Mouse (Mus musculus) heart, adult 9 months (tissue): ENCODE measurements around the gene Gap43.
"Not testable (repeated sequence)": the region's sequence is repeated elsewhere in the genome, so short reads cannot be mapped to it uniquely, and the experiment has no call there.

Source experiments
- DNase-seq, 2 experiments: peaks; one replicate each; pipeline ENCODE4 v3.0.0; 2022; ENCODE audit warnings: low spot score in 2 of 2

Gap43 gene

GRCm38 (mm10) chr16:42294481-42294880, 46.0 kb downstream of the Gap43 start:
- no peak for DNase-seq

- no peak for DNase-seq
These were observed 46.4 kb downstream of the Gap43 start for GRCm38 (mm10) chr16:42294056-42294455.

GRCm38 (mm10) chr16:42291572-42291971, 48.9 kb downstream of the Gap43 start:
- DNase-seq, result no peak

- DNase-seq, result no peak
These were observed 56.4 kb downstream of the Gap43 start for GRCm38 (mm10) chr16:42284005-42284404.

GRCm38 (mm10) chr16:42277713-42278112, 62.7 kb downstream of the Gap43 start:
- DNase-seq, result no peak

- no peak for DNase-seq
These were observed 63.2 kb downstream of the Gap43 start for GRCm38 (mm10) chr16:42277268-42277667.

- DNase-seq, result peak; percentile 34 to 57
These were observed 64.0 kb downstream of the Gap43 start for GRCm38 (mm10) chr16:42276216-42277141.

- DNase-seq, result no peak
These were observed 64.8 kb downstream of the Gap43 start for GRCm38 (mm10) chr16:42275518-42276215.

GRCm38 (mm10) chr16:42271213-42271612, 69.2 kb downstream of the Gap43 start:
- no peak for DNase-seq

GRCm38 (mm10) chr16:42269587-42269967, 70.9 kb downstream of the Gap43 start:
- no peak for DNase-seq

GRCm38 (mm10) chr16:42268843-42269586, 71.4 kb downstream of the Gap43 start:
- DNase-seq, result no peak

GRCm38 (mm10) chr16:42265185-42265584, 75.3 kb downstream of the Gap43 start:
- DNase-seq, result no peak

GRCm38 (mm10) chr16:42262935-42263542, 77.4 kb downstream of the Gap43 start:
- no peak for DNase-seq

GRCm38 (mm10) chr16:42255693-42256092, 84.8 kb downstream of the Gap43 start:
- DNase-seq, result no peak

- no peak for DNase-seq
These were observed 85.2 kb downstream of the Gap43 start for GRCm38 (mm10) chr16:42255222-42255621.

- DNase-seq, result no peak
These were observed 88.2 kb downstream of the Gap43 start for GRCm38 (mm10) chr16:42252252-42252651.

- not testable (repeated sequence) for DNase-seq
These were observed 96.3 kb downstream of the Gap43 start for GRCm38 (mm10) chr16:42244121-42244520.

- no peak for DNase-seq
These were observed 109.1 kb downstream of the Gap43 start for GRCm38 (mm10) chr16:42231306-42231705.
